Mouse (Mus musculus) heart, adult 8-10 months (tissue): ENCODE data around the gene St6galnac3. TPM values are rescaled to one million over a fixed set of nuclear protein-coding genes. Genes with fewer than 3 reads are reported as not detected.
"Not testable (repeated sequence)": the region's sequence is repeated elsewhere in the genome, so short reads cannot be mapped to it uniquely, and the experiment has no call there.

Experiments
- DNase-seq: peaks from one replicate; pipeline ENCODE4 v3.0.0; 2022; ENCODE audit warnings: low spot score
- total RNA-seq, 4 experiments: library from RNA; stranded (reverse); gene quantifications; 2 replicates each; pipeline ENCODE4 v1.2.4; 2022

The St6galnac3 gene
- 1 to 10 TPM; 4.0 to 6.3 (median 5.7) TPM for total RNA-seq

DNA sequence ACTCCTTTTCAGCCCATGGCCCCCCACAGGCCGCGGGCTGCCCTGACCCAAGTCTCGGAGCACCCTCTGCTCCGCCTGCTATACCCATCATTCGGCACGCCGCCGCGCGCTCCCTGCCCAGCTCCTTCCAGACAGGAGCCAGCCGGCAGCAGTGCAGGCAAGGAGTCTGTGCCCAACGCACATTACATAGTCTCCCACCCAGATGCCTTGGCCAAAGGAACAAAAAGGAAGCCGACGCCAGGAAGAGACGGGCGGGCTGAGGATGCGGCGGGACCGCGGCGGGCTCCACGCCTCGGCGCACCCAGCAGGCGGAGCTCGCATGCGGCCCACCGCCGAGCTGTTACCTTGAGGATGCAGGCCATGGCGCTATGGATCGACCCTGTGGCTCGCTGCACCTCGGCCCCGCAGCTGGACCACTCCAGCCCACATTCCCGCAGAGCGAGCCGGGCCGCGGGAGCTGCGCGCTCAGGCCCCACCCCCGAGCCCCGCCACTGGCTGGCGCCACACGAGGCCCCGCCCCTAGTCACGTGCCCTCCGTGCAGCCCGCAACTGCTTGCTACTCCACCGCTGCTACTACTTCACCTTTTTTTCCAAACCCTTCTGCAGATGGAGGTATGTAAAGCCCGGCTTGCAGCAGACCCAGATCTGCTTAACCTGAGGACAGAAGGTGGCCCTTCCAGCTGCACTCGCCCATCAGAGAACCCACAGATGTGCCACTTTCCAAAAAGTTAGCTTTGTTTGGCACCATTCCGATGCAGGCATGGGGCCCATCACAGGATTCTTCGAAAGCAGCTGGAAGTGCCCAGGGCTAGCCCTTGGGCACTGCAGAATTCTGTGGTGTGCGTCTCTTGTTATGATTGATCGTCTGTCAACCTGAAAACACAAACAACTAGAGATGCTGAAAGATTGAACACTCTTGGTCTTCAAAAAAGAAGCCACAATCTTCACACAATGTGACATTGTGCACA lies at the start of gene St6galnac3:
Gene St6galnac3, minus strand, starts transcription at position 474 of the 968 bp plus-strand sequence.
- peak; percentile 61 for DNase-seq

DNA sequence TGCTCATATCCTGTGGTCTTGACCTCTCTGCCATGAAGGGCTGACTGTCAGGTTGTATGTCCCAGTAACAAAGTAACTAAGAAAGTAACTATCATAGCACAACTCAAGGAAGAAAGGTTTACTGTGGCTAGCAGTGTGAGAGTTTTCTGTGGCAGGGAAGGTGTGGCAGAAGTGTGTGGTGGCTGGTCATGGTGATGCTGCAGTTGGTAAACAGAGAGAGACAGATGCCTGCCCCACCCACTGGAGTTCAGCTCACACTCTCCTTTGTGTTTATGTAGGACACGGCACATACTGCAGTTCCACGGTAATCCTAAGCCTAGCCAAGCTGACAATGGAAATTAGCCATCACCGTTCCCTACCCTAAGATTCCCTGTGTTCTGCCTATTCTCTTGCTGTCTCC lies 49.6 kb upstream of the St6galnac3 start:
- no peak for DNase-seq

DNA sequence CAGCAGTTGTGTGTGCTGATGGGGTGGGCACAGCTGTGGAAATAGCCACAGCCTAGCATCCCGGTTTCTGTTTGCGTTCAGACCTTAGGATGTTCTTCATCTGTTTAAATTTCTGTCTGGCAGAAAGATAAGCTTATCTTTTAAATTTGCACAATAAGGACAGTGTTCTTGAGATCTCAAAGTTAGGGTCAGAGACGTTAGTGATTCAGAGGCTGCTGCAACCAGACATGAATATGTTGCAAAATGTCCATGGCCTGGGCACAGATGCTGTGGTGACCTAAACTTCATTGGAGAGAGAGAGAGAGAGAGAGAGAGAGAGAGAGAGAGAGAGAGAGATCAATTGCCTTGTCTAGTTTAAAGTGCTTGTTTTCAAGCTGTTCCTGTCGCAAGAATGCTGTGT lies 46.5 kb upstream of the St6galnac3 start:
- no peak for DNase-seq

DNA sequence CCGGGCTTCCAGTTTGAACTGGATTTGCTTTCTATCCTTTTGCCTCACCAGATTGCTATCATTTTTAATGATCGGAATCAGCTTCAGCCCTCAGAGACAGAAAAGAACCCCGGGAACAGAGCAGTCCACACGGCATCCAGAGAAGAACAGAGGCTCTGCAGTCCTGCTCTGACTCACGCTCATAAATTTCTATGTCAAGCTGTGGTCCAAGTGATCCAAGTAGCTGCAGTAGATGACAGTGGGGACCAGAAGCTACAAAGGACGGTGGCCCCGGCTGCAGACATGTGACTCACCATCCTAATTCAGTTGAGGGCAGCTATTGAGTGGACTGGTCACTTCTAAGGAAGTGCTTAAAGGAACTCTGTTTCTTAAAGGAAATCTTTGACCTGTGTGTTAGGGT lies 45.6 kb upstream of the St6galnac3 start:
- DNase-seq = no peak

DNA sequence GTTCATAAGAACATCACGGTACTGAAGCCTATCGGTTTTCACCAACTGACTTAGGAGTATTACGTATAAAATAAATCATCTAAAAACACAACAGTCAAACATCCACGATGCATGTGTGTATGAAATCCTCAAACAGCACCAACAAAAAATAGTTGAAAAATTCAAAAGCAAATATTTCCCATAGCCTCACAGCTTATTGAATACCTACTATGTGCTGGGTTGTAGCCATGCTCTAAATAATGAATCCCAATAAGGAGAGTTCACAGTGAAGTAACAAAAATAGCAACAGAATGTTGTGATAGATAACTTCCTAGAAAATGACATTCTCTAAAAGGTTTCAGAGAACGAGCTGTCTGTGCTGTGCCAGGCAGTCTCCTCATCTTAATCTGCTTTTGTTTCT lies 44.2 kb upstream of the St6galnac3 start:
- DNase-seq = no peak

DNA sequence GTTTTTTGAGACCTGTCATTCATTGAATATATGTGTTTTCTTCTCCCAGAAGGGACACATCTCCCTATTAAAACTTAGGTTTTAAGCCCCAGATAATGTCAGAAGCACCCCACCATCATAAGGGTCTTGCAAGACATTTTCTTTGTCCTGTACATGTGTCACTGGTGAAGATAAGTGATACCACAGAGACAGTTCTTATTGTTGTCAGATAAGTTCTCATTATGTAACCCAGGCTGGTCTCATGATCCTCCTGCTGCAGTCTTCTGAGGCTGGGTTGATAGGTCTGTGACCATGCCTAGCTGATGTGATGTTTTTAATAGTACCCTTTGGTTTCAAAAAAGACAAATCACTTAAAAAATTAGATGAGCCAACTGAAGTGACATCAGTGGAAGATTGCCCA lies 40.2 kb upstream of the St6galnac3 start:
- no peak for DNase-seq

DNA sequence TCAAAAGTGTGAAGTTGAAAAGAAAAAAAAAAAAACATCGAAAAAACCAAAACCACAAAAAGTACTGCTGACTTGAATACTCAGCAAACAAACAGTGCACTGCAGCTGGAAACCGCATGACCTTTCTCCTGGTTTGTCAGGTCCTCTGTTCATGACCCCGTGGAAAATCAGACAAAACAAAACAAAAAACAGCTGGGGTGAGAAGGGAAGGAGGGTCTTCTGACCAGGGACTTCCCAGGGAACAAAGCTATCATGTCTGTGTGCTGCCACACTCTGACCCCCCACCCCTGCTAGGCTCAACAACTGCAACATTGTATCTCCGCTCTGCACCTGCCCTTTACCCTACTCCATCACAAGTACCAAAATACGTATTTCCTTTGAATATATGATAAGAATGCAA lies 39.8 kb upstream of the St6galnac3 start:
- DNase-seq = no peak

DNA sequence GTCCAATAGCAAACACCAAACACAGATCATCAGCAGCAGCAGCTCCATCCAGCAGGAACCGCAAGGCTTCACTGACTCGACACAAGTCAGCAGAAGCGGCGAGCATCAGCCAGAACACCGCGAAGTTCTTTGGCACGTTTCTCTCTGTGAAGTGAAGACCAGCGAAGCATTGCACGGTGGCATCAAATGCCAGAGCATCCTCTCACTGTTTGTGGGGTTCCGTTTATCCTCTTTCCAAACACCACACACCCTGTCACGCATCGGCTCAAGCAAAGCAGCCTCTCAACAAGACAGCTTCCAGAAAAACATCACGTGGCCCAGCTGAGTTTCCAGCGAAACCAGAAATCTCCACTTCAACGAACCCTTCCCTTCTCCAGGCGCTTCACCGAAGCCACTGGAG lies 36.2 kb upstream of the St6galnac3 start:
- DNase-seq = no peak

DNA sequence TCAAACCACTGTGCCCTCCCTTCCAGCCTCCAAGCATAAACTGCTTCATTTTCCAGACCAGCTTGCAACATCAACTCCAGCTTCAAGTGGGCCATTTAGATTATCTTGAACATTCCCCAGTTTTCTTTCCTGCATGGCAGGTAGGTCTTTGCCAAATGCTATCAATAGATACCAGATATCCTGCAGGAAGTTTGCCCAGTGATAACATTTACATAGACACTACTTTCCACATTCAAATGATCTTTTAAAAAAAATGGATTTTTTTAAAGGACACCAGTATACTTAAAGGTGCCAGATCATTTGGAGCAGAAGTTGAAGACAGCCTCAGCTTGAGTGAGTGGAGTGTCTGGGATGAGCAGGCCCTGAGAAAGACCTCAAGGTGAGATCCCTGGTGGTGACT lies 34.3 kb upstream of the St6galnac3 start:
- DNase-seq = no peak

DNA sequence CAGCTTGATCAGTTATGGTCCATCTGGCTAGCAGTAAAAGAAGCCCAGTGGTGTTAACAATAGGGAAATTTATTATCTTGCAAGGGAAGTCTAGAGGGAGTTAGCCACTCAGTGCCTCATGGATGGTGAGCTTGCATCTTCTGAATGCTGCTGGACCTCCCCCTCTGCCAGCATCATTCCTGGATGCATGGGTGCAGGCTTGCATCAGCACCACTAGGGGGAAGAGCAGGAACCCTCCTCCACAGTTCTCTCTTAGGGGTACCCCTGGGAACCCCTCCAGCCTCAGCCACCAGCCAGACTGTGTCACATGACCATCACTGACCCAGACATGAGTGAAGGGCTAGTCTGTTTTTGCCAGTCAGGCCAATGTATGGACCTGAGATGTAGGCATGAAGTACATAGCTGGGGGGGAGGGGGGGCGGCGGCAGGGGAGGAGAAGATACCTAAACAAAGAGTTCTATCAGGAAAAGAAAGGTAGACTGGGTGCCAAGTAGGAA lies 31.6 kb upstream of the St6galnac3 start:
- DNase-seq = no peak

DNA sequence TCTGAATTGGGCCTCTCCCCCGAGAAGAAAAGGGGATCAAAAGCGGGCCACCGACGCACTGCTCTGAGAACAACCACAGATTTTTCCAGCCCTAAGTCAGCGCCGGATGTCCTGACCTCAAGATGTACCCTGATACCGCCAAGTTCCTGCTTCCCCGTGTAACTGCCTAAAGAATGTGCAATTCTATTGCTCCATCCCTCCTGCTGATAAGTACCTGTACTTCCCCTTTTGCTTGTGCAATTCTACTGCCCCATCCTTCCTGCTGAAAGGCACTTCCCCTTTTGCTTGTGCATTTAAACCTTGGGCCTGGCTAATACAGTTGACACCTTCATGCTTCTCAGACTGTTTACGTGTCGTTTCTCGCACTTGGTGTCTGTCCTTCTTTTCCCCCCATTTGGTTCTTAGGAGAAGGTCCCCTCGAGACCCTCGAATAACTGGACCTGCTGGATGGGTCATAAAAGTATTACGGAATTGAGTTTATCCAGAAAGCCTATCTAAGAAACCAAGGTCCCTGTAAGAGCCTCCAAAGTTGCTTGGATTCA lies 30.9 kb upstream of the St6galnac3 start:
- not testable (repeated sequence) for DNase-seq

DNA sequence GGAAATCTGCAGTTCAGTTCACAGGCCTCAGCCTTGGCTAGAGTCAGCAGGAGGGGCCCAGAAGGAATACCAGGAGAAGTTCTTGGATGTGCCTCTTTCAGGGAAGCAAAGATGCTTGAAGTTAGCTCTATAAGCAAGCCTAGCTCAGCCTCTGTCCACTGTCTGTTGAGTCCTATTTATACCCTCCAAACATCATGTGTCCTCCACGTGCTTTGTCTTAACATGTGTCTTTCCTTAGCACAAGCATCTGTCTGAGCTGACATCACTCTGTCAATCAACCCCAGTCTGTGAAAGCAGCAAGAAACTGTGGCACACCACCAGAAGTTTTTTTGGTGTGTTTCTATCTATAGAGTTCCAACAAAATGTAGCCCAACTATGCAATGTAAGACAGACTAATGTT lies 26.5 kb upstream of the St6galnac3 start:
- no peak for DNase-seq

DNA sequence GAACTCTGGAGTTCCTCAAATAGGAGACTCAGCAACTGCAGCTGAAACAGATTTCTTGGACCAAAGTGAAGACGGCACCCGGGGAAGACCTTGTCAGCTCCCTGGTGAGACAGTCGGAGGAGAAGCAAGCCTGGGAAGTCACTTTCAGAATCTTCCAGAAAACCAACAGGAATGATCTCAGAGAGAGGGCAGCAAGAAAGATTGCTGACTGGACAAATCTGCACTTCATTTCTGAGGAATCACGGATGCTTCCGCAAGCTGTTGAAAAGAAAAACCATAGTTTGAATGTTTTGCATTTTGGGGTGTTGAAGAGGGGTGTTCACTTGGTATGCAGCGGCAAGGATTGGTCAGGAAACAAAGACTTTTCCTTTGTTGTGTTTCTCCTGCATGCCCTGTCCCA lies 24.4 kb upstream of the St6galnac3 start:
- DNase-seq = no peak

DNA sequence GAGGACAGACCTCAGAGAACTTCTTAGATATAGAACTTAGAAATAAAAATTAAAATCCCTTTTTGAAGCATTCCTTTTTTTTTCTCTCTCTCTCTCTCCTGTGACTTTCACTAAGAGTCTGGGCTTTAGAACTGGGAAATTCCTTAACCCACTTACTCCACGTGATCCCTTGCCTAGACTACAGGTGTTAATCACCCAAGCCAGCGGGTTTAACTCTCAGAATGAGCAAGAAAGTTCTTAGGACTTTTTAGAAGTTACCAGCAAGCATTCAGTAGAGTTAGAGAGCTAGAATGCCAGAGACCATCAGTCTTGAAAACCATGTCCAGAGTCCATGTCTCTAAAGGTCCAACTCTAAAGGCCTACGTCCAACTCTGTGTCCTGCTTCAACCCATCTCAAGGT lies 23.3 kb upstream of the St6galnac3 start:
- DNase-seq = no peak

DNA sequence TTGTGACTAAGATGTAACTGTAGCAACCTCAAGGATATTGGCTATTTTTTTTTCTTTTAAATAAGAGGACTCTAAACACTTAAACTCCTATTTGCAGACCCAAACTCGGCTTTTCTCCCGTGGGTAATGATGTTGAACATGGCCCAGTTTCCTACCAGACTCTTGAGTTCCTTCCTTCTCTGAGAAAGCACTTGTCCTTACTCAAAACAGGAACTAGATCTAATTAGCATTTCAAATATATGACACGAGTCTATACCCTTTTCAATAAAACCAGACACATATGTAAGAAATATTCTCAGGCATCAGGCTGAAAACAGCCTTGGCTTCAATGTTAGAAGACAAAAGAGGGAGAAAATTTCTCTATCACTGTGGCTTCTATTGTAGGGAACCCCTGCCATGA lies 20.1 kb upstream of the St6galnac3 start:
- DNase-seq = no peak

DNA sequence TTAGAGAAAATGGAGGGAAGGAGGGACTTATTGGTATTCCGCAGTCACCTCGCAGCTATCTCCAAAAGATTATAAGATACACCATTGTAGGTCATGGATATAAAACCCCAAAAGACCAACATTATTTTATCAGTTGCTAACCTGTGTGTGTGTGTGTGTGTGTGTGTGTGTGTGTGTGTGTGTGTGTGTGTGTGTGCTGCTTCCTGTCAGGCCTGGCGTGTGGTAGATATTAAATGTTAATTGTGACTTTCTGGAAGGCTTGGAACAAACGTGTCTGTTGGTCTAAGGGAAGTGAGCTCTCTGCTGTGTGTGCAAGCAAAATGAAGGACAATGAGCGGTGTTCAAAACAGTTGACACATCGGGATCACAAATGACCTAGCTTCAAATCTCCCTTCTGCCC lies 19.5 kb upstream of the St6galnac3 start:
- DNase-seq = no peak

DNA sequence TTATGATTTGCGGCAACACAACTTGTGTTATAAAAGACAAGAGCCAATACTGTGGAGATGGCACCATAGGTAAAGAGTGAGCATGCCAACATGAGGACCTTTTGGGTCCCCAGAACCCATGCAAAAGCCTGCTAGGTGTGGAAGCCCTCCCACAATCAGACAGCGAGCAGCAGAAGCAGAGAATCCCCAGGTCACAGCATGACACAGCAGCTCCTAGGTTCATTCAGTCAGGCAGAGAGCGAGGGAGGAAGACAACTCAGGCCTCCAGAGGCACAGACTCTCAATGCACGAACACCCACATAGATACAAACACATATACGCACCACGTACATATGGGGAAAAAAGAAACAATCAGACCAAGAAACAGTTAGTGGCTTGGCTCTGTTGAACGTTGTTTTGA lies 16.8 kb upstream of the St6galnac3 start:
- DNase-seq = no peak

DNA sequence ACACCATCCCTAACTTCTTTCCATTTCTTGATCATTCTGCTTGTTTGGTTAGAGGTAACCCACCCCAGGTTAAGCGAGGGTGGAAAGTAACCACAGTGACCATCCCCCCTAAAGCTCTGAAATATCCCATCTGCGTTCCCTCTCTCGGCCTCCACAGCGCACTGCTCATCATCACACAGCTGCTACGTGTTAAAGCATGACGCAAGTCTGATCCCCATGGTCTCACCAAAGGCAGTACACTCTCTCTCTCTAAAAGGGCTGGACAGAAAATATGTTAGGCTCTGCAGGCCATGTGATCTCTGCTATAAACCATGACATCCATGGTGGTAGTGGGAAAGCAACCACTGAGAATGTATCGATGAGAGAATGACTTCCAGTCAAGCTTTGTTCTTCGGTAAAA lies 14.4 kb upstream of the St6galnac3 start:
- no peak for DNase-seq

DNA sequence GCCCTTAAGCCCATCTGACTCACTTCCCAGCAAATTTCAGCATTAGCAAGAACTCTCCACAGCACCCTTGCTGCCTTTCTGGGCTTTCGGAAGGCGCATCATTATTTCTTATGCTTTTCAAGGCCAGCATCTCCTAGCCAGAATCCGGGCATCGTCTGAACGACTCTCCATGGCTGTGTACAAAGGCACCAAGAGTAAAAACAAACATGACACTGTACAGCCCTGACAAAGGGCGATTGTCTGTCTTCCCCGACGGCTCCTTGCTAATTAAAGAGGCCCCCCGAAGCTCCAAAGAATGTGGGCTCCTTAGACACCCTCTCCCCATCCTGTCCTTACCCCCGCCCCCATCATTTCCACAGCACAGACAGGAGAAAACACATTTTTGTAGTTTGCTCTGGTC lies 13.4 kb upstream of the St6galnac3 start:
- no peak for DNase-seq

DNA sequence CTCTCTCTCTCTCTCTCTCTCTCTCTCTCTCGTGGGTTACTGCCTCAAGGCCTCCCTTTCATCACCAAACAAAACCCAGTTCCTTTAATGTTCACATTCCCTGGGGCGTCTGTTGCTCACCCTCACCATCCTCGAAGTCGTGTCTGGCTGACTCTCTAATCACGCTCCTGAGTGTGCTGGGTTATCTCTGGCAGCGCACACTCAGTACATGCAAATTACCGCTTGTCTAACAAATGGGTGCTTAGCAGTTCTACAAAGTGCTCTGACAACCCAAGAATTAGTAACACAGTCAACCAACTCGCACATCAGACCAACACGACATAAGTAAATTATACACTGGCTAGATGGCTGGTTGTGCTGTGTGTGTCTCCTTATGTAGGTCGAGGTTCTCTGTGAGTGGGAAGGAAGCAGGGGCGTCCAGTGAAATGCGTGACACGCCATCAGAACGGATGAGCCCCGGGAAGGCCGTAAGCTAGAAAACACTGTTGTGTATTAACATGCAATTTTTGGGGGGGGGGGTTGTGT lies 11.8 kb upstream of the St6galnac3 start:
- no peak for DNase-seq

DNA sequence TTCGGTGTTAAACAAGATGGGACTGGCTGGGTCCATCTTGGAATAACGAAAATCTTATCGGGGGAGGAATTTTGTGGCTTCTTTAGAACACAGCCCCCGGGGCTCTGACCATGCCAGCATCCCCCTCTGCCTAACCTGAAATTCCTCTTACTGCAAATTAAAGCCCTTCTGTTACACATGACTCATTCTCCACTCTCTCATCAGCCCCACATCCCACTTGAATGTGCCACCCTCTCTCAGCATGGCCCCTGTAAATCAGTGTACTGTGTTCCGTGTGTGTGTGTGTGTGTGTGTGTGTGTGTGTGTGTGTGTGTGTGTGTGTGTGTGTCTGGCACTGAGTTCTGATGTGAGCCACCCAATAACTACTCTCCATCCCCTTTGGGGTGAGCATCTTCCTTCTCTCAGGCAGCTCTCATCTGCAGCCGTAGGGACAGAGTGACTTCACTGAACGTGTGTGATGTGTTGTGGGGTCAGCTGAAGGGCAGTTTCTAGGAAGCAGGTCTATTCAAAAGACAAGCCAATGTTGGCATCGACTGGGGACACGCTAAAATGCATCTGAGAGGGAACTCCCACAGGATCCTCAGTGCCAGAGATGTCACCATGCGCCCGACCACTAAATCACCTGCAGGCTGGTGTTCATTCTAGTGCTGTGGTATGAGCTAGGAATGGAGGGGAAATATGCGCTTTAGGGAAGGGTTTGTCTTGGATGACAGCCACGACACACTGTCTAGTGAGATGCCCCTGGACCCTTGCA lies 11.0 kb upstream of the St6galnac3 start:
- no peak for DNase-seq

DNA sequence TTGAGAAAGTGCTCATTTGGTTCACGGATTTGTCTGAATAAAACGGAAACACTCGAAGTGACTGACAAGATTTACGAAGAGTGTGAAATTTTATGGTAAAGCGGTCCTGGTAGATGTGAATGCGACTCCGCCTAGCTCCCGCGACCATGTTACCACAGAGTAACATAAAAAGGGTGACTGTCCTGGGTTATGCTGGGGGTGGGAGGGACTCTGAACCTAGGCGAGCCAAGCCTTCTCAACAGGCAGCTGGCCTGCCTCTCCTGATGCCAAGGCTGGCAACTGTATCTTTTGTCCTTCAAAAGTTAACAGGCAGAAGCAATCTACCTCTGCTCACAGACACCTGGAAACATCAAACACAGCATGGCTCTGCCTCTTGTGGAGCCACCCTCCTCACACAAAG lies 9.8 kb upstream of the St6galnac3 start:
- DNase-seq = no peak
